Mouse (Mus musculus) spleen, adult 2 months (tissue): ENCODE measurements at regions not wholly inside any gene's neighbourhood (a gene's known extent, or its start where the extent isn't known, plus 50 kb on each side); places are given as distances from the start of the nearest gene placed in this dataset.

Experiments
- DNase-seq, 2 experiments: peaks; one replicate each; pipeline versions ENCODE4 v3.0.0 to v3.0.0-alpha.2; 2012 to 2021; ENCODE audit warnings: low spot score in 2 of 2, low read depth in 1 of 2
- H3K27ac ChIP-seq: fragments of 200-500 bp; 2 replicates; pipeline ENCODE4 v1.5.1; 2012; ENCODE audit warnings: low read length, inconsistent platforms; ENCODE audit not compliant: insufficient read depth
- H3K27me3 ChIP-seq: fragments of 200-500 bp; 2 replicates; pipeline ENCODE4 v1.6.1; 2012; ENCODE audit warnings: mild to moderate bottlenecking, moderate library complexity, low read length, inconsistent platforms; ENCODE audit not compliant: control insufficient read depth, insufficient read depth
- H3K36me3 ChIP-seq: fragments of 200-500 bp; 2 replicates; pipeline ENCODE4 v1.6.1; 2012; ENCODE audit warnings: mild to moderate bottlenecking, low read length, inconsistent platforms; ENCODE audit not compliant: control insufficient read depth, insufficient read depth
- H3K4me1 ChIP-seq: fragments of 200-500 bp; 2 replicates; pipeline ENCODE4 v1.6.1; 2011; ENCODE audit warnings: inconsistent platforms; ENCODE audit not compliant: control insufficient read depth, insufficient read depth, insufficient read length
- H3K4me3 ChIP-seq: fragments of 200-500 bp; 2 replicates; pipeline ENCODE4 v1.5.1; 2011; ENCODE audit warnings: mild to moderate bottlenecking, inconsistent platforms; ENCODE audit not compliant: insufficient read depth, insufficient read length; ENCODE audit errors: extremely low read depth
- CTCF ChIP-seq: fragments of 200-500 bp; IDR thresholded peaks from 2 replicates; pipeline ENCODE4 v1.5.1; 2011; ENCODE audit warnings: mild to moderate bottlenecking, inconsistent platforms; ENCODE audit not compliant: insufficient read depth, insufficient read length, insufficient replicate concordance; ENCODE audit errors: extremely low read depth
- POLR2A ChIP-seq: fragments of 200-500 bp; IDR thresholded peaks from 2 replicates; pipeline ENCODE4 v1.6.1; 2011; ENCODE audit warnings: low read depth, low read length, inconsistent platforms
- WGBS: fragments of 180-500 bp; shearing (Covaris S2); methylation state at CpG from one replicate; pipeline ENCODE4 v1.1.7; 2018; 5-methylcytosine and 5-hydroxymethylcytosine counted together

DNA sequence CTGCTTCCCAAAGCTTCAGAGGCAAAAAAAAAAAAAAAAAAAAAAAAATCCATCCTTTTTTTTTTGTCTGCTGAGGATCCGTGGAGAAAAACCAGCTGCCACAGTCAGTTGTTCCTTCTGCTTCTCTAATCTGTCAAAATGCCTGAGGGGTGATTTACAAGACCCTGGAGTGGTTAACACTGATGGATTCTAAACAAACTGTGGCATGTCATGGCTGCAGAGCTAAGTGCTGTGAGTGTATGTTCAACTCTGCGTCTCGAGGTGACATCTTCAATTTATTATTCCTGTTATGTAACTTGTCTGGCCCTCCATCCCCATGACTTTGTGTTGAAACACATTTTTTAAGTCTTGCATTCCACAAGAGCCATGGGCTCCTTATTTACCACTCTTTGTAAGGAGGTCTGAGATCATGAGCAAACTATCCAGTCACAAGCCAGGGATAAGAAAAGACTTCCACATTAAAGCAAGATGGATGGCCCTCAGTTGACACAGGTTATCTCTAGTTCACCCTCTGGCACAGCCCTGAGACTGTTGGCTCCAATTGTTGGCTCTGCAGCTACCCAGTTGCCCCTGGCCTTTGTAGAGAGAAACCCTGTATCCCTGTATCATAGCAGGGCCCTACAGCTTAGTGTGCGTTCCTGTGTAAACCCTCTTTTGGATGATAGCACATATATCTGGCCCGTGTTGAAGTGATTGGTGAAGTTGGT is 153.6 kb downstream of the Thbs2 start:
- no peaks in the 10 kb centered on the region for H3K27me3 ChIP-seq
- no peaks in the 10 kb centered on the region for H3K4me1 ChIP-seq
- 64% methylated on average over 5 of the region's 5 CpGs for WGBS
- no peaks in the 10 kb centered on the region for H3K36me3 ChIP-seq
- DNase-seq, result no peak
- no peak overlapping the region for H3K4me3 ChIP-seq
- TF ChIP-seq CTCF, result no peak
- TF ChIP-seq POLR2A, result no peak
- H3K27ac ChIP-seq, result no peak overlapping the region

DNA sequence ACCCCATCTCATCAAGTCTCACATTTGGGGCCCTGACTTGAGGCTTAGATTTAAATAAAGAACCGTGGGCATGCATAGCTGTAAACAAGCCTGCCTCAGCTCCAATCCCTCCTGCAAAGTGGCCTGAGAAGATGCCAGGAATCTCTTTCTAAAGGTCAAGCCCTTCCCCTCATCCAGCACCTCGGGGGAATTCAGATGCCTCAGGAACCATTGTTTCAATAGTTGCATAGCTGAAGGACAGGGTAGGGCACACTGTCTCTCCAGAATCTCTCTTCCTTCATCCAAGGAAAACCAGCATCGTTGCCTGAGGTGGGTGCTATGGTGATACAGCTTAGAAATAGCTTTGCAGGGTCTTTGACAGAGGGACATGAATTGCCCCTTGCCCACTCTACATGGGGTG is 154.4 kb downstream of the Thbs2 start:
- no peak for DNase-seq
- Histone ChIP-seq H3K4me1 (no peaks in the 10 kb centered on the region), H3K27me3 (no peaks in the 10 kb centered on the region), H3K36me3 (no peaks in the 10 kb centered on the region), H3K27ac (no peak overlapping the region), H3K4me3 (no peak overlapping the region)
- WGBS, result 64% methylated on average over 3 of the region's 3 CpGs
- TF ChIP-seq POLR2A (no peak), CTCF (no peak)

DNA sequence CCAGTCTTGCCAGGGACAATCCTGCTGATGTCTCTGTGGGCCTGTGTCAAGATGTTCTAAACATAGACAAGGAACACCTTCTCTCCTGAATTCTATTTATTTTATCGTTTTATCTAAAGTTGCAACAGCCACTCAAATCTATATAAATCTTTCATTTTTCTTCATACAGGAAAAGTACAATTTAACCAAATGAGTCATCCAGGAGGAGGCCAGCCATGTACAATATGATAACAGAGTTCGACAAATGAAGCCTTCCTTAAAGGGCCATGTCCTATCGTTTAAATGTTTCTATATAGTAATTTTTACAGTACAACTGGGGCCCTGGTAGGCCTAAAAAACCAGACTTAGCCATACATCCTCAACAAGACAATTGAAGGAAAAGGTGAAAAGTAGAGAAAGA is 154.8 kb downstream of the Thbs2 start:
- H3K4me3 ChIP-seq, result no peak overlapping the region
- H3K27me3 ChIP-seq, result no peaks in the 10 kb centered on the region
- no peaks in the 10 kb centered on the region for H3K36me3 ChIP-seq
- 75% methylated on average over 3 of the region's 3 CpGs for WGBS
- DNase-seq, result no peak
- H3K27ac ChIP-seq, result no peak overlapping the region
- no peaks in the 10 kb centered on the region for H3K4me1 ChIP-seq
- no peak for TF ChIP-seq POLR2A
- no peak for TF ChIP-seq CTCF

DNA sequence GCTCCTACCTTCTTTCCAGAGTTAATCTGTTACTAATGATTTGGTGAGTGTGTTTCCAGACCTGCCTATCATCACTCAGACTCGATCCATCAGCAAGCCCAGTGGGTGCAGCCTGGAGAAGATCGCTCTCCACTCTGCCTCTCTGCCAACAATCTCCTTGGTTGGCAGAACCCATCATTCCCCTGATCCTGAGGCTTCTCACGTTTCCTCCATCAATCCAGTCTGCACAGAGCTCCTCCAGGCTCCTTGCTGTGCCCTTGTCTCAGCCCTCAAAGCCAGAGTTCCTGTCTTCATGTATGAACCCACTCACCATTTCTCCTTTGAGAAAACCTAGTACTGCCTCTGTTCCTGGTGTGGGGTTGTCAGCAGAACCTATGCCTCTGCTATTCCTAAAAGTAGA is 155.5 kb downstream of the Thbs2 start:
- no peaks in the 10 kb centered on the region for H3K36me3 ChIP-seq
- DNase-seq, result no peak
- no peak overlapping the region for H3K27ac ChIP-seq
- no peaks in the 10 kb centered on the region for H3K4me1 ChIP-seq
- 72% methylated on average over 3 of the region's 3 CpGs for WGBS
- no peaks in the 10 kb centered on the region for H3K27me3 ChIP-seq
- no peak for TF ChIP-seq POLR2A
- H3K4me3 ChIP-seq, result no peak overlapping the region

DNA sequence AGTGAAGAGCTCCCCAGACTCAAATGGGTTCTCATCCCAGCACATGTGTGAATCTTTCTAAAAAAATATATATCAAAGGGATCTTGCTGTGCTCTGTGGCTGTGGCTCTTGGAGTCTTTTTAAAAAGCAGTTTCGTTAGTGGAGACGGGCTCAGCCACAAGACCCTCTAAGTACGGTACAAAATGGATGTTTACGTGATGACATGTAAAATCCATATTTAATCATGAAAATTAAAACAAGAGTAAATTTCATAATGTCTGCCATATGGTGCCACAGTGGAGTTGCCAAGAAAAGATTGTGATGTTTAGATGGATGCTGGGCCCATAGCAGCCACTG is 161.1 kb downstream of the Thbs2 start:
- H3K27ac ChIP-seq, result no peak overlapping the region
- no peak overlapping the region for H3K4me3 ChIP-seq
- 93% methylated on average over 4 of the region's 4 CpGs for WGBS
- H3K4me1 ChIP-seq, result no peaks in the 10 kb centered on the region
- no peaks in the 10 kb centered on the region for H3K27me3 ChIP-seq
- no peak for TF ChIP-seq CTCF
- no peak for TF ChIP-seq POLR2A
- no peak for DNase-seq
- no peaks in the 10 kb centered on the region for H3K36me3 ChIP-seq

DNA sequence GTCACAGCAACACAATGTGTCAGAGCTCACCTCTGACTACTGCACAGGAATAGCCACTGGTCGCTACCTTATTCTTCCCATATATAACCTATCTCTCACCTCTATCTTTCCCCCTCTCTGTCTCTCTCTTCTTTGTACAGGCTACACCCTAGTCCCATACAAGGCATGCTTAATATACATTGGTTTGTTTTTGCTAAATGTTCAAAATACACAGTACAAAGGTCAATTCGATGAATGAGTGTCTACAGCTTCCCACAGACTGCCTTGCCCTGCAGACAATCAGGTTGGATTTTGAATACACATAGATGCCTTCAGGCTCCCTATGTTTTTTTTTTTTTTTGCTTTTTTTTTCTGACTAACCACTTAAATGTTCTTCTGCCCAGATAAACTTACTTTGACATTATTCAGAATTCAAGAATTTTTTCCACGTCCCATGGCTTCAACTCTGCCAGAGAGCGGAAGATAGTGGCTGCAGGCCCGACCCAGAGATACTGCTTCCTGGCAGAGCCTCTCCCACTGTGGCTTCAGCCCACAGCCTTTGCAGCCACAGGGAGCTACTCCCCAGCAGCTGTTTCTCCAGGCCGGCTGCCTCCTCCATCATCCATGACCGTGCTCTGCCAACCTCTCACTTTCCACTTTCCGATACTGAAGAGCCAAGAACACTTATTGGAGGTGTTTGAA is 161.6 kb downstream of the Thbs2 start:
- H3K4me1 ChIP-seq, result no peaks in the 10 kb centered on the region
- no peak for TF ChIP-seq CTCF
- TF ChIP-seq POLR2A, result no peak
- no peak for DNase-seq
- H3K27me3 ChIP-seq, result no peaks in the 10 kb centered on the region
- H3K4me3 ChIP-seq, result no peak overlapping the region
- H3K27ac ChIP-seq, result no peak overlapping the region
- WGBS, result 89% methylated on average over 8 of the region's 8 CpGs
- no peaks in the 10 kb centered on the region for H3K36me3 ChIP-seq

DNA sequence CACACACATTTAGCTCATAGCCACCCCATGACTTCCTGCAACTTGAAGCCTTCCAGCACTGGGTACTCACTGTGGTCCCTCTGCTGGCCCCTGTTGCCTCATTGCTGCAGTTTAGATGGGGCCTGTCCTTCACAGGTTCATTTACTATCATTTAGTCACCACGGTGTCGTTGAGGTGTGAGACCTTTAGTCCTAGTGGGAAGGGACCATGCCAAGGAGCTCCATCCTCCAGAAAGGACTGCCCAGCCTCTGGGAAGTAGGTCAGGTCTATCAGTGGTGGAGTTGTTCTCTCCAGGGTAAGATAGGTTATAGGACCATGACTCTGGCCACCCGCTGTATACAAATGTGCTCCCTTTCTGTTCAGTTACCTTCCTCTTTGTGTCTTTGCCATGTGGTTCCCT is 162.2 kb downstream of the Thbs2 start:
- TF ChIP-seq CTCF, result no peak
- no peaks in the 10 kb centered on the region for H3K36me3 ChIP-seq
- no peaks in the 10 kb centered on the region for H3K4me1 ChIP-seq
- no peak for DNase-seq
- H3K27me3 ChIP-seq, result no peaks in the 10 kb centered on the region
- 76% methylated on average over 3 of the region's 3 CpGs for WGBS
- H3K4me3 ChIP-seq, result no peak overlapping the region
- H3K27ac ChIP-seq, result no peak overlapping the region

DNA sequence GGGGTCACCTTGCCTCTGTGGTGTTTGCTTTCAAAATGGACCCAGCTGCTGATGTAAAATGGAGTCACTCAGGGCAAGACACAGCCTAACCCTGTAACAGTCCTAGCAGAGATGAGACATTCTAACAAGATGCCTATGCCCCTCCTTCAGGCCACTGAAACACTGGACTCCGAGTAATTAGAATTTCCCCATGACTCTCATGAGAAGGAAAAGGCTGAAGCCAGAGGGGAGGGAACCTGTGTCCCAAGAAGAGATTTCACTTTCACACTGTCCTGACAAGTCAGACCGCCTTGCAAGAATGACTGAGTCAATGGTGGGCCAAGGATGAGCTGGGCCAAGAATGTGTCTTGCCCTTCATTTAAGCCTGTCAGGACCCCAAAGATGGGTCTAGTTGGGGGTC is 166.3 kb downstream of the Thbs2 start:
- no peaks in the 10 kb centered on the region for H3K4me1 ChIP-seq
- H3K4me3 ChIP-seq, result no peak overlapping the region
- no peak for TF ChIP-seq CTCF
- TF ChIP-seq POLR2A, result no peak
- no peaks in the 10 kb centered on the region for H3K36me3 ChIP-seq
- no peak overlapping the region for H3K27ac ChIP-seq
- WGBS, result 86% methylated on average over 2 of the region's 2 CpGs
- no peak for DNase-seq
- no peaks in the 10 kb centered on the region for H3K27me3 ChIP-seq
